Mouse (Mus musculus): Measurements from ENCODE around the gene Dnah7a.
"Not testable (repeated sequence)": the region's sequence is repeated elsewhere in the genome, so short reads cannot be mapped to it uniquely, and the experiment has no call there.

DNA sequence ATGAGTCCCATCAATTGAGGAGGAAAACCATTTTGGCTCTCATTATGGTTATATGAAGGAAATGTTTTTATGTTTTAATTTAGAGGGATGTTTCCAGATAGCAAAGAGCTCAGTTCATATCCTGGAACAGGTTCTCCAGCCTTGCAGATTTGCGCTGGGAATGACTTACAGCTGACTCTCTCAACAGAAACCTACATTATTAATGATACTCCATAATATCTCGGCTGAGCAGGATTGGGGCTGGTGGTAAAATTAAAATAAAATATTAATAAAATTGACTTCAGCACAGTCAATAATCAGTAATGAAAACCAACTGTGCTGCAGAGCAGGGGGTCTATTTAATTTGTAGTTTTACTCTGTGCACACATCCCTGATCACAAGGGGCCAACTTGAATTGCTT is 274.2 kb downstream of the Dnah7a start:
- TF ChIP-seq POLR2A (IDR thresholded peaks at IDR 0.05; ENCODE audit: borderline replicate concordance, extremely low read depth, insufficient read depth, insufficient read length, poor library complexity, severe bottlenecking); CTCF (IDR thresholded peaks at IDR 0.05; ENCODE audit: borderline replicate concordance, extremely low read depth, insufficient read depth, insufficient read length): not testable (repeated sequence)
